Mouse (Mus musculus) lung, postnatal 0 days (tissue): ENCODE results near the gene Trmt112. TPM values are rescaled to one million over a fixed set of nuclear protein-coding genes. Genes with fewer than 3 reads are reported as not detected.
"Not testable (repeated sequence)": the region's sequence is repeated elsewhere in the genome, so short reads cannot be mapped to it uniquely, and the experiment has no call there.

Experiments used
- ATAC-seq: fragments of 200-750 bp; cut with Nextera tagmentation; 2 replicates; pipeline ENCODE4 v1.8.0; 2017; ENCODE audit warnings: moderate library complexity
- DNase-seq: peaks from one replicate; pipeline ENCODE4 v3.0.0-alpha.2; 2016; ENCODE audit warnings: low spot score
- H3K27ac ChIP-seq: fragments of 300-500 bp; sonication (generic); 2 replicates; pipeline ENCODE4 v1.5.1; 2014; ENCODE audit warnings: antibody characterized with exemption, mild to moderate bottlenecking, low read length, mixed read lengths
- H3K27me3 ChIP-seq: fragments of 300-500 bp; sonication (generic); replicated peaks from 2 replicates; pipeline ENCODE4 v1.6.1; 2014; ENCODE audit warnings: low read length, mixed read lengths; ENCODE audit not compliant: insufficient read depth
- H3K36me3 ChIP-seq: fragments of 300-500 bp; sonication (generic); 2 replicates; pipeline ENCODE4 v1.6.1; 2014; ENCODE audit warnings: low read length, mixed read lengths; ENCODE audit not compliant: insufficient read depth
- H3K4me1 ChIP-seq: fragments of 300-500 bp; sonication (generic); 2 replicates; pipeline ENCODE4 v1.6.1; 2014; ENCODE audit warnings: antibody characterized with exemption, low read depth, low read length, mixed read lengths; ENCODE audit not compliant: insufficient read depth
- H3K4me2 ChIP-seq: fragments of 300-500 bp; sonication (generic); replicated peaks from 2 replicates; pipeline ENCODE4 v1.6.1; 2014; ENCODE audit warnings: low read depth, mild to moderate bottlenecking, low read length, moderate library complexity, mixed read lengths
- H3K4me3 ChIP-seq: fragments of 300-500 bp; sonication (generic); 2 replicates; pipeline ENCODE4 v1.5.1; 2014; ENCODE audit warnings: low read depth, low read length
- H3K9ac ChIP-seq: fragments of 300-500 bp; sonication (generic); replicated peaks from 2 replicates; pipeline ENCODE4 v1.6.1; 2014; ENCODE audit warnings: low read depth, mild to moderate bottlenecking
- H3K9me3 ChIP-seq: fragments of 300-500 bp; sonication (generic); 2 replicates; pipeline ENCODE4 v1.6.1; 2016; ENCODE audit warnings: low read length, mixed read lengths
- CTCF ChIP-seq: IDR thresholded peaks from 2 replicates; pipeline ENCODE4 v1.5.1; 2016; ENCODE audit warnings: antibody characterized with exemption, mild to moderate bottlenecking
- EP300 ChIP-seq: IDR thresholded peaks from 2 replicates; pipeline ENCODE4 v1.6.1; 2016; ENCODE audit warnings: antibody characterized with exemption, mild to moderate bottlenecking, control low read depth
- WGBS: fragments of 180-500 bp; shearing (Covaris S2); extraction: QIAGEN DNeasy Blood & Tissue Kit; methylation state at CpG from one replicate; pipeline ENCODE4 v1.1.7; 2014; 5-methylcytosine and 5-hydroxymethylcytosine counted together
- polyA plus RNA-seq: library from polyadenylated mRNA; unstranded; fragments of >200 nt; fragmentation: Nextera tagmentation; extraction: Ambion mirVana; gene quantifications from 2 replicates; pipeline ENCODE4 v1.2.1, GENCODE M21; 2015

The Trmt112 gene
- polyA plus RNA-seq, 1 experiment from 2014 or later: 93.3 TPM

DNA sequence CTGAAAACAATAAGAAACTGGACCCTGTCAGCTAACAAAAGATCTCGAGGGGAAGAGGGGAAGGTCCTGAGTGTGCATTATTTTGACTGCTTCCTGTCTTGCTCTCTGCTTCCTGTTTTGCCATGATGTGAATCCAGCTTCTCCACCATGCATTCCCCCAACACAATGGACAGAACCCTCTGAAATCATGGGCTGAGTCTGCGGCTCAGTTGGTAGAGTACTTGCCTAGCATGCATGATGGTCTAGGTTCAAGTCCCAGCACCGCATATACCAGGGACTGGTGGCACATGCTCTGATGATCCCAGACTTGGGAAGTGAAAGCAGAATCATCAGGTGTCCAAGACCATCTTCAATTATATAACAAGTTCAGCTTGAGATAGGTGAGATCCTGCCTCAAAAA is 36.8 kb upstream of the Trmt112 start:
- no peak for DNase-seq
- Histone ChIP-seq H3K4me3 (no peak overlapping the region), H3K27ac (no peak overlapping the region), H3K4me2 (no peak overlapping the region), H3K27me3 (no peaks in the 10 kb centered on the region), H3K9me3 (no peaks in the 10 kb centered on the region), H3K9ac (no peak overlapping the region), H3K36me3 (no peaks in the 10 kb centered on the region), H3K4me1 (no peaks in the 10 kb centered on the region)
- TF ChIP-seq EP300 (no peak), CTCF (no peak)
- no peak for ATAC-seq
- 65% methylated on average over 3 of the region's 3 CpGs for WGBS

DNA sequence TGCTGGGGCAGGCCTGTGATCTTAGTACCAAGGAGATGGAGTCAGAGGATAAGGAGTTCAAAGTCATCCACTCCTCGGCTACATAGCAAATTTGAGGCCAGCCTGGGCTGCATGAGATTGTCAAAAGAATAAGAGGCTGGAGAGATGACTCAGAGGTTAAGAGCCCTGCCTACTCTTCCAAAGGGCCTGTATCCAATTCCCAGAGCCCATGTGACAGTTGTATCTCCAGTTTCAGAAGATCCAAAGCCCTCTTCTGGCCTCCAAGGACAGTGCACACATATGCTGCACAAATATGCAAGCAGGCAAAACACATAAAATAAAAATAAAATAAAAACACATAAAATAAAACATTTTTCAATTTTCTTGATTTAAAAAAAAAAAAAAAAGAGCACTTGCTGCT is 35.2 kb upstream of the Trmt112 start:
- WGBS: 79% methylated on average over 1 of the region's 1 CpGs
- no peak for ATAC-seq
- Histone ChIP-seq H3K27me3 (no peaks in the 10 kb centered on the region), H3K4me2 (no peak overlapping the region), H3K4me1 (no peaks in the 10 kb centered on the region), H3K27ac (no peak overlapping the region), H3K9me3 (no peaks in the 10 kb centered on the region), H3K4me3 (no peak overlapping the region), H3K9ac (no peak overlapping the region), H3K36me3 (no peaks in the 10 kb centered on the region)
- no peak for DNase-seq
- TF ChIP-seq EP300 (no peak), CTCF (no peak)

DNA sequence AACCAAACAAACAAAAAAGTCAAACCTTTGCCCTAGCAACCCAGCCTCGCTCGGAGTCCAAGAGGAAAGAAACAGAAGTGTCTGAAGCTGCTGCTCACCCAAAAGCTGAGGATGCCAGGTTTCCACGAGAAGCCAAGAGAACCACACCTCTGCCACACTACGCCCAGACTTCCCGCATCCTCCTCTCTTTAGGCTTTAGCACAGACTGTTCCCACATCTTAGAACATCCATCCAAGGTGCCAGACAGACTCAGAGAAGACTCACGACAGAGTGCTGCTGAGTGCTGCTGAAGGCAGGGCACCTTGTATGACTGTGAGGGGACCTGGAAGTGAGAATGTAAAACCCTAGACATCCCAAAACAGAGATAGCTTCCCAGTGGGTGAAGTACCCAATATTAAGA is 33.7 kb upstream of the Trmt112 start:
- no peak for TF ChIP-seq EP300
- no peak for TF ChIP-seq CTCF
- no peak overlapping the region for H3K27ac ChIP-seq
- no peak overlapping the region for H3K4me2 ChIP-seq
- H3K9me3 ChIP-seq: no peaks in the 10 kb centered on the region
- no peak for ATAC-seq
- H3K4me1 ChIP-seq: no peaks in the 10 kb centered on the region
- H3K36me3 ChIP-seq: no peaks in the 10 kb centered on the region
- H3K27me3 ChIP-seq: no peaks in the 10 kb centered on the region
- WGBS: 87% methylated on average over 6 of the region's 6 CpGs
- no peak overlapping the region for H3K4me3 ChIP-seq
- DNase-seq: no peak
- H3K9ac ChIP-seq: no peak overlapping the region

DNA sequence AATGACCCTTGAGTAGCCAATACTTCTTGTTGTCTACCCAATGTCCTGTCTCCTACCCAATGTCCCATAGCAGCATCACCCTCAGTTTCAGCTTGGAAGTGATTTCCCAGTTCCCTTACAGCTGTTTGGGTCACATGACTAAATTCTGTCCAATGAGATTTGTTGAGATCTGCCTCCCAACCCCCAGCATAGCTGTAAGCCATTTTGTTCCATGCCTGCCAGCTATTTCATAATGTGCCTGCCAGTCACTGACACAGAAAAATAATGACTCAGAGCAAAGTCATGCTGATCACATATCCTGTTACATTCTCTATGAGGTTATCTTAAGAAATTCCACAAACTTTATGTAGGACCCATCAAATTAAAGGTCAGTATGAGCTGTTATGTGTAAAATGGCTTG is 32.7 kb upstream of the Trmt112 start:
- ATAC-seq (peak; percentile 33), DNase-seq (peak; percentile 76)
- H3K4me2 ChIP-seq: no peak overlapping the region
- H3K36me3 ChIP-seq: no peaks in the 10 kb centered on the region
- H3K27me3 ChIP-seq: no peaks in the 10 kb centered on the region
- H3K4me1 ChIP-seq: no peaks in the 10 kb centered on the region
- no peaks in the 10 kb centered on the region for H3K9me3 ChIP-seq
- no peak overlapping the region for H3K4me3 ChIP-seq
- no peak overlapping the region for H3K9ac ChIP-seq
- TF ChIP-seq CTCF: no peak
- TF ChIP-seq EP300: no peak
- no peak overlapping the region for H3K27ac ChIP-seq

DNA sequence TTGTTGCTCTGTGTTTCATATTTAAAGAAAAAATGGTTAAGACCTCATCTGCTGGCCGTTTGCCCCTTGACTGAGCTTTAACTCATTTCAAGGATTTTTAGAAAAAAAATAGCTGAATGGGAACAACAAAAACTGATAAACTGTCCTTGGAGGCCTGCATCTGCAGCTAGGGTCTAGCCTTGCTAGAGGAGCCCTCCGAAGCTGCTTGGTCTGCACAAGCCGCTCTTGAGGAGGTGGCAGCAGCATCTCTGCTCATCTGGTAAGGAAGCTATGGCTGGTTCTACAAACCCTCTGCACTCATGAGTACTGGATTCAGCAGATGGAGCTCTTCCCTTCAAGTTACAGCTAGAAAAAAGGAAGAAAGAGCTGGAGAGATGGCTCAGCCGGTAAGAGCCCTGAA is 31.5 kb upstream of the Trmt112 start:
- no peaks in the 10 kb centered on the region for H3K27me3 ChIP-seq
- H3K36me3 ChIP-seq: no peaks in the 10 kb centered on the region
- no peak overlapping the region for H3K4me2 ChIP-seq
- no peak overlapping the region for H3K9ac ChIP-seq
- ATAC-seq (no peak), DNase-seq (no peak)
- H3K27ac ChIP-seq: no peak overlapping the region
- TF ChIP-seq EP300 (no peak), CTCF (no peak)
- 80% methylated on average over 4 of the region's 4 CpGs for WGBS
- no peaks in the 10 kb centered on the region for H3K4me1 ChIP-seq
- no peaks in the 10 kb centered on the region for H3K9me3 ChIP-seq
- no peak overlapping the region for H3K4me3 ChIP-seq

DNA sequence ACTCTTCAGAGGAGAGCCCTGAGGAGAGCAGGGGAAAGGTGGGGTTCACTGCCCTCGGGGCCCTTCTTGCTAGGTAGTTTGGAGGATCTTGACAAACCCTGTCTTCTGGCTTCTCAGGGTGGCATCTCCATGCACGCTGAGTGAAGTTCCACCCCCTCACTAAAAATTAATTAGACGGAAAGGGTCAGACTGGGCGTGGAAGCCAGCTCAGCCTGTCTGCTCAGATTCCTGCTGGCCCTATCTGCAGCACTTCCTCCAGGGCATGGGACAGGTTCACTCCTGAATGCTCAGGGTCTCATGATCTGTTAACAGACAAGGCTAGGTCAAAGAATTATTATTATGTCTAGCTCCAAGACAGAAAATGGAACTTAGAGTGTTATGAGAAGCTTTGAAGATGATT is 17.0 kb upstream of the Trmt112 start:
- TF ChIP-seq CTCF (no peak), EP300 (no peak)
- Histone ChIP-seq H3K4me3 (no peak overlapping the region), H3K36me3 (no peaks in the 10 kb centered on the region), H3K4me1 (no peaks in the 10 kb centered on the region), H3K9ac (no peak overlapping the region), H3K4me2 (no peak overlapping the region), H3K27ac (no peak overlapping the region), H3K27me3 (no peaks in the 10 kb centered on the region), H3K9me3 (no peaks in the 10 kb centered on the region)
- no peak for ATAC-seq
- DNase-seq: no peak
- 47% methylated on average over 4 of the region's 4 CpGs for WGBS

DNA sequence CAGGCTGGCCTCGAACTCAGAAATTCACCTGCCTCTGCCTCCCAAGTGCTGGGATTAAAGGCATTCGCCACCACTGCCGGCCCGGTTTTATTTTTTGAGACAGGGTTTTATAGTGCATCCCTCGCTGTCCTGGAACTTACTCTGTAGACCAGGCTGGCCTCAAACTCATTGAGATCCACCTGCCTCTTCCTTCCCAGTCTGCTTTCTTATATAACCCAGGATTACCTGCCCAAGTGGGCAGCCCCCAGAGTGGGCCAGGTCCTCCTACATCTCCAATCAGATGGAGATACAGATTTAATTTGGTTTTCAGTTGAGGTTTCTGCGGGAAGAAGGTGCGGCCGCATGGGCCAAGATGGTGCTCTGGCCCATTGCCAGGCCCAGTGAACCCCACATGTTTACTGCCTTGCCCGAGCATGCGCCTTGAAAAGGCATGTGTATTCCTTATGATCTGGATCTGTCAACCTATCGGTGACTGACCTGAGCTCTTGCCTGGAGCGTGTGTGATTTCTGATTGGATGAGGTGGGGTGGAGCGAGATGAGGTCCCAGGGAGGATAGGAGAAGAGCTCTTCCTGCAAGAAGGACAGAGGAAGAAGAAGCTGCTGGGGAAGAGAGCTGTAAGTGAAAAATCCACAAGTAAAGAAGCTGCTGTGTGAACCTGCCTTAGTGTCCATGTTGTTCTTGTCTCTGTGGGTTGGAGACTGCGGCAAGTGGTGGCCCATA is 15.6 kb upstream of the Trmt112 start:
- DNase-seq (no peak), ATAC-seq (no peak)
- TF ChIP-seq CTCF (no peak), EP300 (no peak)
- no peak overlapping the region for H3K4me3 ChIP-seq
- H3K36me3 ChIP-seq: no peaks in the 10 kb centered on the region
- WGBS: 92% methylated on average over 14 of the region's 14 CpGs
- no peak overlapping the region for H3K27ac ChIP-seq
- H3K9me3 ChIP-seq: no peaks in the 10 kb centered on the region
- no peaks in the 10 kb centered on the region for H3K27me3 ChIP-seq
- no peak overlapping the region for H3K9ac ChIP-seq
- H3K4me2 ChIP-seq: no peak overlapping the region
- no peaks in the 10 kb centered on the region for H3K4me1 ChIP-seq

DNA sequence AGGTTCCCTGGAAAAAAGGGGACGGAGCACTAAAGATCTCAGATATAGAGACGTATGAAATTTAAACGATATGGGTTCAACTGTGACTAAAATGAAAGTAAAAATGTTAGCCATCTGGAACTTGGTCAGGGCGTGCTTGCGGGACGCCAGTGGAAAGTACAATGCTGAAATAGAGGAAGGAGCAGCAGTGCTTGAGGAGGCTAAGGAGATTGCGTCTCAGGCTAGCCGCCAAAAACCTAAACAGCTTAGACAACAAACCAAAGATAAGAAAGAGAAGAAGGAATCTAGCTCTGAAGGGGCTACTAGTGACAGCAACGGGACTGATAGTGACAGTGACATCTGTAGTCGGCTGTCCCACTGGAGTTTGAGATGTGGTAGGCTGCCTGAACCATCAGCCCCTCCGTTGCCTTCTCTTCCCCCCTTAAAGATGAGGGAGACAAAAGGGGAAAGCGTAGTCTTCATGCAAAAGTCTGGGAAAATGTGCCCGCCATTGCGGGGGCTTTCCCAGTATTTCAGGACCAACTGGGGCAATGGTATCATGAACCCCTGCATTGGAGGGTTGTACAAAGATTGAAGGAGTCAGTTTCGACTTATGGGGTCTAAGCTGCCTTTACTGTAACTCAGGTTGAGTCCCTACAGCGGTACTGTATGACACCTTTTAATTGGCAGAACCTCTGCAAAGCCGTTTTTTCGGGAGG is 13.7 kb upstream of the Trmt112 start:
- H3K4me2 ChIP-seq, ATAC-seq, H3K4me3 ChIP-seq, H3K27me3 ChIP-seq, H3K4me1 ChIP-seq, H3K9me3 ChIP-seq, H3K9ac ChIP-seq, H3K27ac ChIP-seq, H3K36me3 ChIP-seq, DNase-seq: not testable (repeated sequence)
- WGBS: 69% methylated on average over 18 of the region's 18 CpGs
